Mouse (Mus musculus) megakaryocyte-erythroid progenitor cell, adult 5-6 weeks (primary cell): ENCODE measurements around the gene Por. TPM values are rescaled to one million over a fixed set of nuclear protein-coding genes. Genes with fewer than 3 reads are reported as not detected.

ENCODE experiments used
- ATAC-seq: replicated peaks from 2 replicates; pipeline ENCODE4 v1.8.0; 2016; ENCODE audit warnings: mild to moderate bottlenecking, inconsistent platforms; ENCODE audit not compliant: severe bottlenecking, poor library complexity, low FRiP score, low TSS enrichment
- total RNA-seq, 2 experiments: library from RNA; stranded (forward) in 1 of 2; stranded (reverse) in 1 of 2; fragments of 200-1000, 215-1000 nt in 1 of 2; fragments of >200 nt in 1 of 2; fragmentation: Nextera tagmentation in 1 of 2; gene quantifications; 2 replicates each; pipeline ENCODE4 v1.2.3; 2014 to 2017

The Por gene
- total RNA-seq, 2 experiments from 2014 or later = 49.6 to 58.7 TPM

- no peak for ATAC-seq
Measured at GRCm38 (mm10) chr5:135691266-135691665, 21.4 kb downstream of the Por start.

GRCm38 (mm10) chr5:135693281-135693853 is 23.5 kb downstream of the Por start:
- no peak for ATAC-seq

- ATAC-seq = no peak
Measured at GRCm38 (mm10) chr5:135695277-135695721, 25.5 kb downstream of the Por start.

GRCm38 (mm10) chr5:135697711-135698111 is 27.9 kb downstream of the Por start:
- 0 out of 2 replicates have a peak, but pooled peaks have one; percentile 42 for ATAC-seq

- ATAC-seq = no peak
Measured at GRCm38 (mm10) chr5:135701601-135702000, 31.8 kb downstream of the Por start.

- no peak for ATAC-seq
Measured at GRCm38 (mm10) chr5:135702190-135702589, 32.4 kb downstream of the Por start.

GRCm38 (mm10) chr5:135702682-135703192 is 32.9 kb downstream of the Por start:
- peak; percentile 91 for ATAC-seq

GRCm38 (mm10) chr5:135703431-135703830 is 33.6 kb downstream of the Por start:
- no peak for ATAC-seq

- ATAC-seq = no peak
Measured at GRCm38 (mm10) chr5:135705383-135705782, 35.5 kb downstream of the Por start.

GRCm38 (mm10) chr5:135707039-135707438 is 37.2 kb downstream of the Por start:
- ATAC-seq = no peak

GRCm38 (mm10) chr5:135707855-135708254 is 38.0 kb downstream of the Por start:
- ATAC-seq = 0 out of 2 replicates have a peak, but pooled peaks have one; percentile 29

GRCm38 (mm10) chr5:135709716-135710115 is 39.9 kb downstream of the Por start:
- ATAC-seq = no peak

- ATAC-seq = no peak
Measured at GRCm38 (mm10) chr5:135710599-135711214, 40.9 kb downstream of the Por start.

- ATAC-seq = no peak
Measured at GRCm38 (mm10) chr5:135711582-135712355, 41.9 kb downstream of the Por start.

- ATAC-seq = peak; percentile 23; the same call in 1 of the 2 replicates
Measured at GRCm38 (mm10) chr5:135712803-135713202, 43.0 kb downstream of the Por start.

GRCm38 (mm10) chr5:135713441-135714218 is 43.8 kb downstream of the Por start:
- ATAC-seq = peak; percentile 95

- ATAC-seq = no peak
Measured at GRCm38 (mm10) chr5:135715624-135716023, 45.8 kb downstream of the Por start.

- no peak for ATAC-seq
Measured at GRCm38 (mm10) chr5:135719586-135720120, 49.8 kb downstream of the Por start.

- no peak for ATAC-seq
Measured at GRCm38 (mm10) chr5:135720121-135720520, 50.3 kb downstream of the Por start.
